Mouse (Mus musculus) intestine, embryonic 16.5 days (tissue): ENCODE data around the gene Snx3. TPM values are rescaled to one million over a fixed set of nuclear protein-coding genes. Genes with fewer than 3 reads are reported as not detected.

Experiments
- ATAC-seq: fragments of 200-750 bp; cut with Nextera tagmentation; 2 replicates; pipeline ENCODE4 v1.8.0; 2017; ENCODE audit warnings: moderate TSS enrichment, moderate library complexity
- H3K27ac ChIP-seq: fragments of 300-500 bp; sonication (generic); 2 replicates; pipeline ENCODE4 v1.5.1; 2014; ENCODE audit warnings: mild to moderate bottlenecking, low read length
- H3K27me3 ChIP-seq: fragments of 300-500 bp; sonication (generic); replicated peaks from 2 replicates; pipeline ENCODE4 v1.6.1; 2014; ENCODE audit warnings: low read length, control low read depth, mixed read lengths; ENCODE audit not compliant: control insufficient read depth, insufficient read depth
- H3K36me3 ChIP-seq: fragments of 300-500 bp; sonication (generic); 2 replicates; pipeline ENCODE4 v1.6.1; 2014; ENCODE audit warnings: low read length, control low read depth; ENCODE audit not compliant: control insufficient read depth, insufficient read depth
- H3K4me1 ChIP-seq: fragments of 300-500 bp; sonication (generic); 2 replicates; pipeline ENCODE4 v1.6.1; 2014; ENCODE audit warnings: low read length, control low read depth, mixed read lengths; ENCODE audit not compliant: control insufficient read depth, insufficient read depth
- H3K4me2 ChIP-seq: fragments of 300-500 bp; sonication (generic); 2 replicates; pipeline ENCODE4 v1.6.1; 2014; ENCODE audit warnings: low read depth, low read length, control low read depth
- H3K4me3 ChIP-seq: fragments of 300-500 bp; sonication (generic); 2 replicates; pipeline ENCODE4 v1.5.1; 2014; ENCODE audit warnings: mild to moderate bottlenecking, low read length
- H3K9ac ChIP-seq: fragments of 300-500 bp; sonication (generic); 2 replicates; pipeline ENCODE4 v1.6.1; 2014; ENCODE audit warnings: low read depth, low read length
- H3K9me3 ChIP-seq: fragments of 300-500 bp; sonication (generic); 2 replicates; pipeline ENCODE4 v1.6.1; 2016; ENCODE audit warnings: low read length, control low read depth; ENCODE audit not compliant: control insufficient read depth
- WGBS: fragments of 180-500 bp; shearing (Covaris S2); extraction: QIAGEN DNeasy Blood & Tissue Kit; methylation state at CpG from one replicate; pipeline ENCODE4 v1.1.7; 2014; 5-methylcytosine and 5-hydroxymethylcytosine counted together
- polyA plus RNA-seq: library from polyadenylated mRNA; unstranded; fragments of >200 nt; fragmentation: Nextera tagmentation; extraction: Ambion mirVana; gene quantifications from 2 replicates; pipeline ENCODE4 v1.2.1, GENCODE M21; 2015

The Snx3 gene
- polyA plus RNA-seq, 1 experiment from 2014 or later: 513 TPM

DNA sequence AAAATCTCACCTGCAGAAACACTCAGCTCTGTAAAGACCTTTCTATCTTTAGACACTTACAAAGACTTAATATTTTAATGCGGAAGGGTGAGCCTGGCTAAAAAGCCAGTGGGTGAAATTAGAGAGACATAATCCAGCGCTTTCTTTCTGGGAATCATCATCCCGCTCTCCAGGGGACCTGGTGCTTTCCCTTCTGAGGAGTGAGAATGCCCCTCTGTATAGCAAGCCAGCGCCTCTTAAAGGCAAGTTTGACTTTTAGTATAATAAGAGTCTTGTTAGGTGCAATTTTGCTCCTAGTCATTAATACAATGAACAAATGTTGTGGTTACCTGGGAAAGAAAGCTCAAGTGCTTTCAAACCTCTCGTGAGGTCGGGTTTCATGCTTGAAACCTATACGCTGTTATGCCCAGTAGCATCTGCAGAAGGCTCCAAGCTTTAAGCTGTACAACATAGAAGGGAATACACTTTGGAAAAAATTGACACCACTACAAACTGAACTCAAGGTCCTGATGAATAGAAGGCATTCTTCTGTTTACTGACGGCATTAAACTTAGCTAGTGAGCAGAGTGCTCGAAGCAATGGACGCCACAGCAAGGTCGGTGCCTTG lies 21.8 kb downstream of the Snx3 start:
- Histone ChIP-seq H3K9me3 (no peaks in the 10 kb centered on the region), H3K4me1 (peaks cover 12% of the 10 kb centered on the region), H3K4me2 (no peak overlapping the region), H3K9ac (no peak overlapping the region), H3K4me3 (no peak overlapping the region), H3K27me3 (no peaks in the 10 kb centered on the region), H3K36me3 (peaks cover 4% of the 10 kb centered on the region; the same call in 1 of the 2 replicates), H3K27ac (no peak overlapping the region)
- ATAC-seq: no peak
- WGBS: 78% methylated on average over 11 of the region's 11 CpGs

DNA sequence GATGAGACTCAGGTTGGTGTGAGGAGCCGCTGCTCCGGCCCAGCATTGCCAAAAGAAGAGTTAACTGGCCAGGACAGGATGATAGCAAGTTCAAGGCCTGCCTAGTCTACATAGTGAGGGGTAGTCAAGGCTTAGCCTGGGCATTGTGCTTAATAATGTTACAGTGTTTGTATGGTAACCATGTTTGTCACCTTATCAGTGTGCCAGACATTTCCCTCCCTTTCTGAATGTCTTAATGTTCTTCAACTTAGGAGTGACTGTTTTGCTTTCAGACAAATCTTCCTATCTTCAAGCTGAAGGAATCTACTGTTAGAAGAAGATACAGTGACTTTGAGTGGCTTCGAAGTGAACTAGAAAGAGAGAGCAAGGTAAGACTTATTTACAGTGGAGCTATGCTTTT lies 23.9 kb downstream of the Snx3 start:
- no peaks in the 10 kb centered on the region for H3K9me3 ChIP-seq
- no peak for ATAC-seq
- H3K4me2 ChIP-seq: no peak overlapping the region
- no peaks in the 10 kb centered on the region for H3K27me3 ChIP-seq
- H3K4me1 ChIP-seq: peaks cover 8% of the 10 kb centered on the region
- 96% methylated on average over 3 of the region's 3 CpGs for WGBS
- no peak overlapping the region for H3K4me3 ChIP-seq
- no peak overlapping the region for H3K27ac ChIP-seq
- peaks cover 4% of the 10 kb centered on the region; the same call in 1 of the 2 replicates for H3K36me3 ChIP-seq
- no peak overlapping the region for H3K9ac ChIP-seq

DNA sequence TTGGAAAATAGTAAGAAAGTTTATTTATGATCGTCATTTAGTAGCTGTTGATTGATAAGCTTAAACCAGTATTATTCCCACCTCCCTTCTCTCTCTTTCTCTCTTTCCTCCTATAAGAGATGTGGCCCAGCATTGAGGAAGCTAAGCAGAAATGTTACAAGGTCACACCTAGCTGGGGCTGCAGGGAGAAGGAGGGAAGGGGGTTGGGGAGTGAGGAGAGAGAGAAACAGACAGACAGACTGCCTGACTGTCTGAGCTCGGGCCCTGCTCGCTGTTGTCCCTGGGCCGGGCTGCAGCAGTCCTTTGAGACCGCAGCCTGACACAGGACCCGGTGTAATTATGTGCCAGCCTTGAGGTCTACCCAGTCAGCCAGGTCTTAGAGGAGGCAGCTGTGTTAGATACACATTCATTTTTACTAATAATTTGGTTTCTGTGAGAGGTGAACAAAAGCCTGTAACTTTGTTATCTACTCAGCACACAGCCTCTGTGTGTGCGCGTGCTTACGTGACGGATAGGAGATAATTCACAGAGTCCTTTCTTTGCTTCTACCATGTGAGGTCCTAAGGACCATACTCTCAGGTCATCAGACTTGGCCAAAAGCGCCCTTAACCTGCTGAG lies 32.1 kb downstream of the Snx3 start:
- Histone ChIP-seq H3K4me3 (no peak overlapping the region), H3K27ac (no peak overlapping the region), H3K36me3 (peaks cover 13% of the 10 kb centered on the region), H3K4me1 (no peaks in the 10 kb centered on the region), H3K27me3 (no peaks in the 10 kb centered on the region), H3K9ac (no peak overlapping the region), H3K4me2 (no peak overlapping the region), H3K9me3 (no peaks in the 10 kb centered on the region)
- peak; percentile 48; the same call in 1 of the 2 replicates for ATAC-seq
- 81% methylated on average over 11 of the region's 11 CpGs for WGBS

- peaks cover 13% of the 10 kb centered on the region for H3K36me3 ChIP-seq
- no peaks in the 10 kb centered on the region for H3K9me3 ChIP-seq
- peak; percentile 66 for ATAC-seq
- H3K4me2 ChIP-seq: no peak overlapping the region
- H3K27me3 ChIP-seq: no peaks in the 10 kb centered on the region
- 80% methylated on average over 9 of the region's 9 CpGs for WGBS
- H3K27ac ChIP-seq: no peak overlapping the region
- no peak overlapping the region for H3K9ac ChIP-seq
- H3K4me3 ChIP-seq: no peak overlapping the region
- H3K4me1 ChIP-seq: no peaks in the 10 kb centered on the region
Measured at GRCm38 (mm10) chr10:42537571-42538316, 35.9 kb downstream of the Snx3 start.

- no peak for ATAC-seq
- Histone ChIP-seq H3K9me3 (no peaks in the 10 kb centered on the region), H3K9ac (no peak overlapping the region), H3K36me3 (no peaks in the 10 kb centered on the region), H3K4me2 (no peak overlapping the region), H3K27me3 (no peaks in the 10 kb centered on the region), H3K4me3 (no peak overlapping the region), H3K27ac (no peak overlapping the region), H3K4me1 (no peaks in the 10 kb centered on the region)
- WGBS: 77% methylated on average over 6 of the region's 6 CpGs
Measured at GRCm38 (mm10) chr10:42545707-42546503, 44.1 kb downstream of the Snx3 start.

DNA sequence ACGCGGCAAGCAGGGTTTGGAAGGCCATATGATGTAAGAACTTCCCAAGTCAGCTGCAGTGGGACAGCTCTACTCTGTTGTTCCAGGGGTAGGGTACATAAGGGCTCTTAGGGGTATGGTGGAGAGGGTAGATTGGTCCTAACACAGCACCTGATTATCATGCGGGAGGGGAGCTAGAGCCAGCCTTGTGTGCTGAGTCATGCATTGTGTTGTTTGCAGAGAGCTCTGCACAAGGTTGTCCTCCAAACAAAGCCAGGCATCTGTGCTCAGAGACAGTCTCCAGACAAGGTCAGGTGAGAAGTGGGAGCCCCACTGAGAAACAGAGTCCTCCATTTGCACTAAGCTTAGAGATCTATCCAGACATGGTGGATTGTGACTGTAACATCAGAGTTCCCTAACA lies 44.7 kb downstream of the Snx3 start:
- Histone ChIP-seq H3K9ac (no peak overlapping the region), H3K27me3 (no peaks in the 10 kb centered on the region), H3K36me3 (no peaks in the 10 kb centered on the region), H3K4me2 (no peak overlapping the region), H3K27ac (no peak overlapping the region), H3K9me3 (no peaks in the 10 kb centered on the region), H3K4me3 (no peak overlapping the region), H3K4me1 (no peaks in the 10 kb centered on the region)
- no peak for ATAC-seq
- 88% methylated on average over 3 of the region's 3 CpGs for WGBS

GRCm38 (mm10) chr10:42559581-42560200 lies 57.9 kb downstream of the Snx3 start:
- ATAC-seq: no peak
- H3K4me1 ChIP-seq: no peaks in the 10 kb centered on the region
- 75% methylated on average over 5 of the region's 5 CpGs for WGBS
- no peaks in the 10 kb centered on the region for H3K27me3 ChIP-seq
- no peak overlapping the region for H3K27ac ChIP-seq
- H3K4me3 ChIP-seq: no peak overlapping the region
- H3K36me3 ChIP-seq: no peaks in the 10 kb centered on the region
- H3K9me3 ChIP-seq: no peaks in the 10 kb centered on the region
- no peak overlapping the region for H3K9ac ChIP-seq
- no peak overlapping the region for H3K4me2 ChIP-seq

- no peak overlapping the region for H3K4me2 ChIP-seq
- H3K4me3 ChIP-seq: no peak overlapping the region
- 1% methylated on average over 12 of the region's 12 CpGs for WGBS
- ATAC-seq: peak; percentile 38; the same call in 1 of the 2 replicates
- no peak overlapping the region for H3K27ac ChIP-seq
- H3K9me3 ChIP-seq: no peaks in the 10 kb centered on the region
- H3K9ac ChIP-seq: no peak overlapping the region
- H3K36me3 ChIP-seq: no peaks in the 10 kb centered on the region
- peaks cover 19% of the 10 kb centered on the region for H3K27me3 ChIP-seq
- H3K4me1 ChIP-seq: no peaks in the 10 kb centered on the region
Measured at GRCm38 (mm10) chr10:42562272-42562671, 60.4 kb downstream of the Snx3 start.

DNA sequence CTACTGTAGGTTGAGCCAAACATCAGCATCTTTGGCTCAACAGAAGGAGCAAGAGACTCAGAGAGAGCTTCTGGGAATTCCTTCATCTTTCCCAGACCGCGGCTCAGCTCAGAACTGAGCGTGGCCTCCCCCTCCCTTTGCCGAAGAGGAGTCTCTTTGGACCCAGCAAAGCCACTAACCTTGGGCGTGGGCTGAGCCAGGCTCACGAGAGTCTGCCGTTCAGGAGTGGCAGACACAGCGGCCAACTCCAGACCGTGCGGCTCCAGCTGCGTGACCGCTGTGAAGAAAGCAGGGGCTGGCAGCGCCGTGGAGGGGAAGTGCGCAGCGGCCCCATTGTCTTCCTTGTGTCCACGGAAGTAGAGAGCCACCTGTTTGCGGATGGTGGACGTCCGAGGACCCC lies 70.7 kb downstream of the Snx3 start:
- under 1% methylated on average over 20 of the region's 20 CpGs for WGBS

More for the DNA sequence above, 70.7 kb downstream of the Snx3 start:
- Histone ChIP-seq H3K27ac (no peak overlapping the region), H3K4me2 (no peak overlapping the region; the same call in 1 of the 2 replicates), H3K27me3 (peaks cover 66% of the 10 kb centered on the region), H3K4me1 (no peaks in the 10 kb centered on the region), H3K9ac (no peak overlapping the region), H3K36me3 (no peaks in the 10 kb centered on the region), H3K4me3 (no peak overlapping the region), H3K9me3 (no peaks in the 10 kb centered on the region)
- ATAC-seq: no peak
